Mouse (Mus musculus) midbrain, embryonic 12.5 days (tissue): ENCODE results near the gene Hdgfl2. TPM values are rescaled to one million over a fixed set of nuclear protein-coding genes. Genes with fewer than 3 reads are reported as not detected.
"Not testable (repeated sequence)": the region's sequence is repeated elsewhere in the genome, so short reads cannot be mapped to it uniquely, and the experiment has no call there.

Experiments
- ATAC-seq: fragments of 200-750 bp; cut with Nextera tagmentation; 2 replicates; pipeline ENCODE4 v1.8.0; 2017; ENCODE audit warnings: low read depth, moderate TSS enrichment, moderate library complexity; ENCODE audit not compliant: low FRiP score
- H3K27ac ChIP-seq: fragments of 300-500 bp; sonication (generic); replicated peaks from 2 replicates; pipeline ENCODE4 v1.5.1; 2016; ENCODE audit warnings: mild to moderate bottlenecking
- H3K27me3 ChIP-seq: fragments of 300-500 bp; sonication (generic); 2 replicates; pipeline ENCODE4 v1.6.1; 2016; ENCODE audit warnings: mild to moderate bottlenecking
- H3K36me3 ChIP-seq: fragments of 300-500 bp; sonication (generic); 2 replicates; pipeline ENCODE4 v1.6.1; 2016
- H3K4me1 ChIP-seq: fragments of 300-500 bp; sonication (generic); 2 replicates; pipeline ENCODE4 v1.6.1; 2016
- H3K4me2 ChIP-seq: fragments of 300-500 bp; sonication (generic); replicated peaks from 2 replicates; pipeline ENCODE4 v1.6.1; 2016; ENCODE audit warnings: mild to moderate bottlenecking, moderate library complexity
- H3K4me3 ChIP-seq: fragments of 300-500 bp; sonication (generic); 2 replicates; pipeline ENCODE4 v1.5.1; 2016; ENCODE audit warnings: mild to moderate bottlenecking
- H3K9ac ChIP-seq: fragments of 300-500 bp; sonication (generic); replicated peaks from 2 replicates; pipeline ENCODE4 v1.6.1; 2016; ENCODE audit warnings: mild to moderate bottlenecking, moderate library complexity
- H3K9me3 ChIP-seq: fragments of 300-500 bp; sonication (generic); 2 replicates; pipeline ENCODE4 v1.6.1; 2016; ENCODE audit warnings: mild to moderate bottlenecking
- WGBS: fragments of 180-500 bp; shearing (Covaris S2); methylation state at CpG from one replicate; pipeline ENCODE4 v1.1.7; 2016; 5-methylcytosine and 5-hydroxymethylcytosine counted together
- polyA plus RNA-seq: library from polyadenylated mRNA; unstranded; fragments of >200 nt; fragmentation: Nextera tagmentation; extraction: Ambion mirVana; gene quantifications from 2 replicates; pipeline ENCODE4 v1.2.1, GENCODE M21; 2016

The Hdgfl2 gene
- polyA plus RNA-seq, 1 experiment from 2014 or later, result 179 TPM

GRCm38 (mm10) chr17:56066451-56066850 lies 13.0 kb upstream of the Hdgfl2 start:
- no peak overlapping the region for H3K4me3 ChIP-seq
- no peak overlapping the region for H3K4me2 ChIP-seq
- no peaks in the 10 kb centered on the region for H3K4me1 ChIP-seq
- H3K27me3 ChIP-seq, result no peaks in the 10 kb centered on the region
- no peak for ATAC-seq
- H3K27ac ChIP-seq, result no peak overlapping the region
- no peak overlapping the region for H3K9ac ChIP-seq
- peaks cover 99% of the 10 kb centered on the region for H3K36me3 ChIP-seq
- H3K9me3 ChIP-seq, result no peaks in the 10 kb centered on the region

- no peak for ATAC-seq
- Histone ChIP-seq H3K27ac (no peak overlapping the region), H3K4me3 (no peak overlapping the region), H3K9me3 (no peaks in the 10 kb centered on the region), H3K4me1 (peaks cover 5% of the 10 kb centered on the region; the same call in 1 of the 2 replicates), H3K36me3 (peaks cover 85% of the 10 kb centered on the region), H3K9ac (no peak overlapping the region), H3K4me2 (no peak overlapping the region), H3K27me3 (no peaks in the 10 kb centered on the region)
- 97% methylated on average over 14 of the region's 14 CpGs for WGBS
Measured at GRCm38 (mm10) chr17:56069066-56069465, 10.4 kb upstream of the Hdgfl2 start.

- H3K4me3 ChIP-seq, result no peak overlapping the region
- no peaks in the 10 kb centered on the region for H3K9me3 ChIP-seq
- no peak overlapping the region for H3K9ac ChIP-seq
- H3K36me3 ChIP-seq, result peaks cover 65% of the 10 kb centered on the region
- H3K27ac ChIP-seq, result no peak overlapping the region
- H3K4me2 ChIP-seq, result no peak overlapping the region
- H3K27me3 ChIP-seq, result no peaks in the 10 kb centered on the region
- ATAC-seq, result no peak
- peaks cover 15% of the 10 kb centered on the region; the same call in 1 of the 2 replicates for H3K4me1 ChIP-seq
Measured at GRCm38 (mm10) chr17:56071126-56071525, 8.3 kb upstream of the Hdgfl2 start.

- Histone ChIP-seq H3K4me1 (peaks cover 15% of the 10 kb centered on the region; the same call in 1 of the 2 replicates), H3K36me3 (peaks cover 53% of the 10 kb centered on the region), H3K4me3 (no peak overlapping the region), H3K9me3 (no peaks in the 10 kb centered on the region), H3K27me3 (no peaks in the 10 kb centered on the region), H3K27ac (no peak overlapping the region), H3K9ac (0 out of 2 replicates have a peak overlapping the region, but pooled peaks have one; percentile 2), H3K4me2 (no peak overlapping the region)
- 95% methylated on average over 5 of the region's 5 CpGs for WGBS
- ATAC-seq, result no peak
Measured at GRCm38 (mm10) chr17:56072243-56072642, 7.2 kb upstream of the Hdgfl2 start.

GRCm38 (mm10) chr17:56074097-56074826 lies 5.2 kb upstream of the Hdgfl2 start:
- H3K4me2 ChIP-seq, result peak overlapping the region; percentile 66
- H3K4me1 ChIP-seq, result peaks cover 20% of the 10 kb centered on the region; the same call in 1 of the 2 replicates
- ATAC-seq, result peak; percentile 14
- H3K4me3 ChIP-seq, result peak overlapping the region; percentile 54
- H3K9me3 ChIP-seq, result no peaks in the 10 kb centered on the region
- whole genome bisulfite sequencing, result 9% methylated on average over 21 of the region's 22 CpGs
- H3K27ac ChIP-seq, result peak overlapping the region; percentile 83
- peak overlapping the region; percentile 58 for H3K9ac ChIP-seq
- peaks cover 33% of the 10 kb centered on the region for H3K36me3 ChIP-seq
- H3K27me3 ChIP-seq, result no peaks in the 10 kb centered on the region

GRCm38 (mm10) chr17:56074827-56075208 lies 4.6 kb upstream of the Hdgfl2 start, which contains the start of gene Ubxn6:
TSS of gene Ubxn6 (minus strand) at chr17:56075028.
- no peaks in the 10 kb centered on the region for H3K27me3 ChIP-seq
- peak; percentile 50 for ATAC-seq
- no peaks in the 10 kb centered on the region for H3K9me3 ChIP-seq
- peak within 1 kb of the TSS; percentile 83 for H3K27ac ChIP-seq
- H3K4me3 ChIP-seq, result peak within 1 kb of the TSS; percentile 54
- peak within 1 kb of the TSS; percentile 58 for H3K9ac ChIP-seq
- H3K4me1 ChIP-seq, result peaks cover 20% of the 10 kb centered on the region; the same call in 1 of the 2 replicates
- H3K4me2 ChIP-seq, result peak within 1 kb of the TSS; percentile 66
- under 1% methylated on average over 35 of the region's 35 CpGs for WGBS
- H3K36me3 ChIP-seq, result peaks cover 28% of the 10 kb centered on the region

- Histone ChIP-seq H3K4me3 (no peak overlapping the region), H3K4me2 (no peak overlapping the region), H3K9me3 (no peaks in the 10 kb centered on the region), H3K4me1 (peaks cover 45% of the 10 kb centered on the region), H3K27me3 (no peaks in the 10 kb centered on the region), H3K27ac (no peak overlapping the region), H3K36me3 (peaks cover 3% of the 10 kb centered on the region; the same call in 1 of the 2 replicates), H3K9ac (no peak overlapping the region)
- no peak for ATAC-seq
- 86% methylated on average over 5 of the region's 5 CpGs for WGBS
Measured at GRCm38 (mm10) chr17:56077523-56077922, 1.9 kb upstream of the Hdgfl2 start.

- ATAC-seq, result not testable (repeated sequence)
Measured at GRCm38 (mm10) chr17:56078361-56078760, 1.1 kb upstream of the Hdgfl2 start.

GRCm38 (mm10) chr17:56079921-56080320 lies 487 bp downstream of the Hdgfl2 start:
- Histone ChIP-seq H3K36me3 (peaks cover 17% of the 10 kb centered on the region), H3K4me2 (peak overlapping the region; percentile 99), H3K4me3 (peak overlapping the region; percentile 94), H3K9ac (peak overlapping the region; percentile 98), H3K27me3 (no peaks in the 10 kb centered on the region), H3K9me3 (no peaks in the 10 kb centered on the region), H3K4me1 (peaks cover 37% of the 10 kb centered on the region), H3K27ac (peak overlapping the region; percentile 75)
- whole genome bisulfite sequencing, result 1% methylated on average over 11 of the region's 11 CpGs
- no peak for ATAC-seq

More at GRCm38 (mm10) chr17:56078361-56078760, 1.1 kb upstream of the Hdgfl2 start:
- not testable (repeated sequence) for H3K9me3 ChIP-seq, H3K9ac ChIP-seq, H3K27me3 ChIP-seq, H3K36me3 ChIP-seq
- H3K4me3 ChIP-seq, result peak overlapping the region; percentile 94; the same call in 1 of the 2 replicates
- H3K27ac ChIP-seq, result peak overlapping the region; percentile 39; the same call in 1 of the 2 replicates
- H3K4me1 ChIP-seq, result peaks cover 46% of the 10 kb centered on the region
- WGBS, result 72% methylated on average over 9 of the region's 9 CpGs
- peak overlapping the region; percentile 99 for H3K4me2 ChIP-seq

- Histone ChIP-seq H3K4me1 (peaks cover 31% of the 10 kb centered on the region), H3K4me2 (peak overlapping the region; percentile 99), H3K36me3 (peaks cover 22% of the 10 kb centered on the region), H3K9ac (peak overlapping the region; percentile 98), H3K27ac (peak overlapping the region; percentile 65), H3K9me3 (no peaks in the 10 kb centered on the region), H3K27me3 (no peaks in the 10 kb centered on the region), H3K4me3 (peak overlapping the region; percentile 94)
- peak; percentile 47 for ATAC-seq
- WGBS, result 8% methylated on average over 8 of the region's 8 CpGs
Measured at GRCm38 (mm10) chr17:56080781-56081585, 1.5 kb downstream of the Hdgfl2 start.

- no peak overlapping the region for H3K4me2 ChIP-seq
- no peak overlapping the region for H3K4me3 ChIP-seq
- H3K27ac ChIP-seq, result no peak overlapping the region
- WGBS, result 92% methylated on average over 1 of the region's 1 CpGs
- no peaks in the 10 kb centered on the region for H3K4me1 ChIP-seq
- peaks cover 63% of the 10 kb centered on the region for H3K36me3 ChIP-seq
- ATAC-seq, result no peak
- no peaks in the 10 kb centered on the region for H3K9me3 ChIP-seq
- H3K9ac ChIP-seq, result no peak overlapping the region
- H3K27me3 ChIP-seq, result no peaks in the 10 kb centered on the region
Measured at GRCm38 (mm10) chr17:56092312-56092711, 12.9 kb downstream of the Hdgfl2 start.

GRCm38 (mm10) chr17:56092794-56093193 lies 13.4 kb downstream of the Hdgfl2 start:
- H3K4me3 ChIP-seq, result no peak overlapping the region
- no peaks in the 10 kb centered on the region for H3K27me3 ChIP-seq
- no peak overlapping the region for H3K9ac ChIP-seq
- H3K36me3 ChIP-seq, result peaks cover 66% of the 10 kb centered on the region
- no peak overlapping the region for H3K27ac ChIP-seq
- WGBS, result 100% methylated on average over 1 of the region's 1 CpGs
- no peak overlapping the region for H3K4me2 ChIP-seq
- no peaks in the 10 kb centered on the region for H3K4me1 ChIP-seq
- ATAC-seq, result no peak
- H3K9me3 ChIP-seq, result no peaks in the 10 kb centered on the region
